Mouse (Mus musculus): ENCODE measurements around the gene Ccdc43.

The Ccdc43 gene

GRCm38 (mm10) chr11:102665637-102666435 lies 31.7 kb downstream of the Ccdc43 start:
- ATAC-seq (ENCODE audit: insufficient number of reproducible peaks, low FRiP score, low TSS enrichment): no peak

DNA sequence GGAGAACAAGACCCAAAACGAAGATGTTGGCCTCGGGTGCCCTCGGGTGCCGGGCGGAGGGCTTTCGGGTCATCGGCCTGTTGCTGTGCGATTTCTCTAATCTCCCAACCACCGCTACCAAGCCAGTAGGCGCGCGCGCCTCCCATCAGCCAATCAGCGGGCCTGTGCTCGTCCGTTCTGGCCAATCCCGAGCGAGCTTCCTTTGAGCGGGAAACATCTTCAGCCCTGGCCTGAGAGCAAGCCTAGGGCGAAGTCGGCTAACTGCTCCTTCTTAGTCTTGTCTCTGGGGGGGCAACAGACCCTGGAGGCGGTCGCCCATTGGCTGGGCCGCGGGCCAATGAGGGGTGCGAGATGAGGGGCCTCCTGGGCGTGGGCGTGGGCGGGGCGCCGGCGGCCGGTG lies 32.4 kb downstream of the Ccdc43 start:
- ATAC-seq (ENCODE audit: insufficient number of reproducible peaks, low FRiP score, low TSS enrichment): no peak

DNA sequence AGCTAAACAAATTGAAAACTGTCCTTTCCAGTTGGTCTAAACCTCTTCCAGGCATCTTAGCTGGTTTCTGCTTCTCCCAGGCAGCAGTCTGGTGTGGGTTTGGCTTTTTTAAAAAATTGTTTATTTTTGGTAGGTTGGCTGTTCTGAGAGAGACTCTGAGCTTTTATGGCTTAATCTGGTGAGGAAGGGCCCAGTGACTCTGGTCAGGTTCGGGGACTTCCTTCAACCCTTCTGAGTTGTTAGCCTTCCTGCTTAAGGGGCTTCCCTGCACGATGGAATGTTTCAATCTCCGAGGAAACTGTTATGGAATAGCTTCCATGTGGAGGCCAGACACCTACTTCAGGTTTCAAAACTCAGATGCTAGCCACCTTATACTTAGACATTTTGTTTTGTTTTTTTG lies 34.2 kb downstream of the Ccdc43 start, which contains the start of gene Meioc:
TSS of gene Meioc (plus strand) at position 301 of the 400 bp plus-strand sequence.
- ATAC-seq (ENCODE audit: insufficient number of reproducible peaks, low FRiP score, low TSS enrichment): no peak

DNA sequence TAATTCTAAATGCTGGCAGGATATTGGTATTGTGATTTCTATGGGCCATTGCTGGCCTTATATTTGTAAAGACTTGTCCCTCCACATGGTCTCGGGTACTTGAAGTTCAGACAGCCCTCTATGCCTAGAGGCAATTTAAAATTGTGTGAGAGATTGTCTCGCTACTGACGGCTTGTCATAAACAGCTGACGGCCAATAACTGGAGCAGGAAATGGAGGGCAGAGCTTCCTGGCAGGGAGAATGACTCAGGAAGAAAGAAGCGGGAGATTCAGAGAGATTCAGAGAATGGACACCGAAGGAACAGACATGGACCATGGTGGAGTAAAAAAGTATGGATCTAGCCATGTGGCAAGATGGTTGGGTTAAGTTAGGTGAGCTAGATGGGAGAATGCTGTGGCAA lies 40.7 kb downstream of the Ccdc43 start:
- ATAC-seq (ENCODE audit: insufficient number of reproducible peaks, low FRiP score, low TSS enrichment): no peak

DNA sequence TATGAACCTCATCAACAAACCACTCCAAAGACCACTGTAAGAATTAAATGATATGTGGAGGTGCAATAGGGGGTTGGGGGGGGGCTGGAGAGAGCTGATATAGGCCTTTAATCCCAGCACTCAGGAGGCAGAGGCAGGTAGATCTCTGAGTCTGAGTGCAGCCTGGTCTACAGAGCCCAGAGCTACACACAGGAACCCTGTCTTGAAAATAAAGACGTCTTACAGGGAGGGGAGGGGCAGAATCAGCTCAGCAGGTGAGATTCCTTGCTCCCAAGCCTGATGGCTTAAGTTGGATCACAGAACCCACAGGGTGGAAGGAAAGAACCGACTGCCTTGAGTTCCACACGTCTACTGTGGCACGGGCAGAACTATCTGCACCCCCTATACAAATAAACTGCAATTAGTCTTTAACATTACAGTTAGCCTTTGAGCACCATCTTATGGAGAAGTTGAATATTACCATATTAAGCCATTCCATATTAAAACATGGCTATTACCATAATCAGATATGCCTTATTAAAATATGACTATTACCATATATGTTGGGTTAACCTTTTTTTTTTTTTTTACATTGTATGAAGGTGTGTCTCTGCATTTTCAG lies 41.2 kb downstream of the Ccdc43 start:
- no peak for ATAC-seq (ENCODE audit: insufficient number of reproducible peaks, low FRiP score, low TSS enrichment)

DNA sequence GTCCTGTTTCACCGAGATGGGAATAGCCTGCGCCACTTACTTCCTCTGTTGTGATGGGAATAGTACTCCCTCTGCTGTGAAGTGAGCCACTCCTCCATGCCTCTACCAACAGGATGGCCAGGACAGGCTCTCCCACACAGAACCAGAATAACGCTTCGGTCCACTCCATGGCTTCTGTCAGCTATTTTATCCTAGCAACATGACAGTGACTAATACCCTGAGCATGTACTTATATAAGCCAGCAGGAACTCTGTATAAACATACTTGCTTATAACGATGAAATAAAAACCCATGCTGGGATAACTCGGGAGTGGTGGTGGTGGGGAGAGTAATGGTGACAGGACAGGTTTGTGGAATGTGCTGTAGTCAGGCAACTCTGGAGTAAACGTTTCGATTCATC lies 41.7 kb downstream of the Ccdc43 start:
- no peak for ATAC-seq (ENCODE audit: insufficient number of reproducible peaks, low FRiP score, low TSS enrichment)

GRCm38 (mm10) chr11:102652844-102653243 lies 44.7 kb downstream of the Ccdc43 start:
- ATAC-seq (ENCODE audit: insufficient number of reproducible peaks, low FRiP score, low TSS enrichment): no peak

GRCm38 (mm10) chr11:102651381-102651780 lies 46.2 kb downstream of the Ccdc43 start:
- ATAC-seq (ENCODE audit: insufficient number of reproducible peaks, low FRiP score, low TSS enrichment): no peak

DNA sequence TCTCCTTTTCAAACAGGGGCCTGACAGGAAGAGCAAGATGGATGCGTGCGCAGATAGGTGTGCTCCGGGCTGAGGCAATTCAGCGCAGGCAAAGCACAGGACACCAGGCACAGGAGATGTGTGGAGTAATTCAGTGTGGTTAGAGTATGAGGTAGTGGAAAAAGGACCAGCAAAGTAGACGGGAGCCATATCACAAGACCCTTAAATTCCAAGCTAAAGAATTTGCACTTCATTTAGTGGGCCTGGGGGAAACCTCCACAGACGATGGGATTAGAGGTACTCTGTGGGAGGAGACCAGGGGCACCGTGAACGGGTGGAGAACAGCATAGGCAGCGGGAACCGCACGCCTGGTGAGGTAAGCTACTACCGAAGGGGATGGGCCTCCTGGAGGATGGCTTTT lies 49.7 kb downstream of the Ccdc43 start:
- no peak for ATAC-seq (ENCODE audit: insufficient number of reproducible peaks, low FRiP score, low TSS enrichment)

- no peak for ATAC-seq (ENCODE audit: insufficient number of reproducible peaks, low FRiP score, low TSS enrichment)
Measured at GRCm38 (mm10) chr11:102646226-102646625, 51.4 kb downstream of the Ccdc43 start.

DNA sequence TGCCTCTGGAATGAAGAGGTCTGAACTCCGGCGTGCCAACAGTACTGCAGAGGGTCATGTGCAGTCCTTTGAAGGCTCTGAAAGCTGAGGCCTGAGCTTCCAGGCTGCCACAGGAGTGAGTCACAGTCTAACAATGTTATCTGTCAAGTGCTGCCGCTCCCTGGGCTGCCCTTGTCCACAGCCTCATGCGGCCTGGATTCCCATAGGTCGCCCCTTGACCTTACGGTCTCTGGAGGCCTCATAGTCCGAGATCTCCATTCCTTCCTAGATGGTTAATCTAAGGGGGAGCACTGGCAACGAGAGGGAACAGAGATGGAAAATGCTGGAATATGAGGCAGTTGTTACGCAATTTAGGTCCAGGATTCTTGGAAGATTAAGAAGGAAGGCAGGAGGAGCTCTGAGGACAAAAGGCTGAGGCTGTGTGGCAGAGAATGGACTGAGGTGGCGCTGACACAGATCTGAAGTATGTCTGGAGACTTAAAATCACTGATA lies 53.6 kb downstream of the Ccdc43 start:
- no peak for ATAC-seq (ENCODE audit: insufficient number of reproducible peaks, low FRiP score, low TSS enrichment)

GRCm38 (mm10) chr11:102636887-102637286 lies 60.7 kb downstream of the Ccdc43 start:
- no peak for ATAC-seq (ENCODE audit: insufficient number of reproducible peaks, low FRiP score, low TSS enrichment)

Data from cerebellum, adult (tissue).